Mouse (Mus musculus): ENCODE measurements around the gene Uri1. TPM values are rescaled to one million over a fixed set of nuclear protein-coding genes. Genes with fewer than 3 reads are reported as not detected.

Gene Uri1
- polyA plus RNA-seq, 1 experiment: 16.0 TPM

DNA sequence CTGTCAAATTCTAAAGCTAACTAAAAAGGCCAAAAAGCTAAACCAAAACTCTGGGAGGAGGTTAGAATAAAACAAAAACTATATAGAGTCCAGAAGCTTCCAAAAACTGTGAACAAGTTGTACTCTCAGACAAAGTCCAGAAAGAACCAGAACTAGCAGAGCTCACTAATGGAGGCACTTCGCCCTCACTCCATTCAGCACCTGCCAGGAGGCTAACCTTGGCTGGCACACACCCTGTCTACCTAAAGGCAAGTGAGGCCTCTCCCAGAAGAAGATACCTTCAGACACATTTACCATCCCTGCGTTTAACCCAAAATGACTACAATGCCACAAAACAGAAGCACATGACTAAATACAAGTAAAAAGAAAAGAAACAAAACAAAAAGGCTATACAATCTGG, 20.9 kb downstream of the Uri1 start:
- TF ChIP-seq CTCF (IDR thresholded peaks at IDR 0.05; ENCODE audit: control insufficient read depth, insufficient read depth, low read length) (no peak), POLR2A (IDR thresholded peaks at IDR 0.05; ENCODE audit: borderline replicate concordance, control insufficient read depth, low read depth, low read length) (no peak)
- H3K27ac ChIP-seq (ENCODE audit: control insufficient read depth, insufficient read depth, low read depth, low read length, poor library complexity): no peak overlapping the region
- H3K4me3 ChIP-seq (replicated peaks; ENCODE audit: control insufficient read depth, low read depth, low read length): no peak overlapping the region
- 73% methylated on average over 2 of the region's 2 CpGs for WGBS
- no peaks in the 10 kb centered on the region for H3K4me1 ChIP-seq (ENCODE audit: control insufficient read depth, insufficient read depth, low read length)

DNA sequence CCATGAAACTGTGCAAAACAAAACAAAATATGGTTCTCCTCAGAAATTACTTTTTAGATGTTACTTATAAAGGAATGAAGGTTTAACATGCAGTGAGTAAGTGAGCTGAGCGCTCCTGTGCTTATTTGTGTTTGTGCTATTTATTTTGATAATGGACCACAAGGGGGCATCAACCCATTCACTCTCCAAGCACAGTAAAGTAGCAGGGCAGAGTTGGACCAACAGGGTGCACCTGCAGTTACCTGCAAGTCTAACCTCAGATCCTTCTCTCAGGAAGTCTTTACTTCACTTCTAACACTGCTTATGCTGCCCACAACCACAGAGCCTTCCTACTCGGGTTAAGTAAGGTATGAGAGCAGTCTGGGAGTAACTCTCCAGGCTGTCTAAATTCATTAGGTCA, 23.7 kb downstream of the Uri1 start:
- Histone ChIP-seq H3K4me3 (replicated peaks; ENCODE audit: control insufficient read depth, low read depth, low read length) (no peak overlapping the region), H3K27ac (ENCODE audit: control insufficient read depth, insufficient read depth, low read depth, low read length, poor library complexity) (no peak overlapping the region), H3K4me1 (ENCODE audit: control insufficient read depth, insufficient read depth, low read length) (no peaks in the 10 kb centered on the region)
- 41% methylated on average over 2 of the region's 2 CpGs for WGBS
- TF ChIP-seq CTCF (IDR thresholded peaks at IDR 0.05; ENCODE audit: control insufficient read depth, insufficient read depth, low read length) (no peak), POLR2A (IDR thresholded peaks at IDR 0.05; ENCODE audit: borderline replicate concordance, control insufficient read depth, low read depth, low read length) (no peak)

DNA sequence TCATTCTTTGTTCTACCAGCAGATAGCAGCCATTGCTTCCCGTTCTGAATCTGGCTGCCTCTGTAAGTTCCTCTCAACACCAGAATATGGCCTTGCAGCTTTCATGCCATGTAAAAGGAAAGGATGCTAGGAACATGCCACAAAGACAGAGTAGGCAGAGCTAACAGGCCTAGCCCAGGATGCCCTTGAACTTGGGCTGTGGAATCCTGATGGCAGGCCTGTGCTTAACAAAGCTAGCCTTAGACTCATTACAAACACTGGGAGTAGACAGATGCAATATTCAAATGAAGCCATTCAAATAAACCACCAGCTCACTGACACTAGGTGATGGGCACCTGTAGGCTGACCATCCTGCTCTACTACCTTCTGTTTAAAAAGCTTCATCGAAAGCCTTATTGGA, 30.5 kb downstream of the Uri1 start:
- TF ChIP-seq POLR2A (IDR thresholded peaks at IDR 0.05; ENCODE audit: borderline replicate concordance, control insufficient read depth, low read depth, low read length) (no peak), CTCF (IDR thresholded peaks at IDR 0.05; ENCODE audit: control insufficient read depth, insufficient read depth, low read length) (no peak)
- H3K4me3 ChIP-seq (replicated peaks; ENCODE audit: control insufficient read depth, low read depth, low read length): no peak overlapping the region
- WGBS: 73% methylated on average over 2 of the region's 2 CpGs
- no peak overlapping the region for H3K27ac ChIP-seq (ENCODE audit: control insufficient read depth, insufficient read depth, low read depth, low read length, poor library complexity)
- no peaks in the 10 kb centered on the region for H3K4me1 ChIP-seq (ENCODE audit: control insufficient read depth, insufficient read depth, low read length)

- no peaks in the 10 kb centered on the region for H3K4me1 ChIP-seq (ENCODE audit: control insufficient read depth, insufficient read depth, low read length)
- TF ChIP-seq CTCF (IDR thresholded peaks at IDR 0.05; ENCODE audit: control insufficient read depth, insufficient read depth, low read length) (no peak), POLR2A (IDR thresholded peaks at IDR 0.05; ENCODE audit: borderline replicate concordance, control insufficient read depth, low read depth, low read length) (no peak)
- 61% methylated on average over 5 of the region's 5 CpGs for WGBS
Measured at GRCm38 (mm10) chr7:37984866-37985265, 38.5 kb downstream of the Uri1 start.

DNA sequence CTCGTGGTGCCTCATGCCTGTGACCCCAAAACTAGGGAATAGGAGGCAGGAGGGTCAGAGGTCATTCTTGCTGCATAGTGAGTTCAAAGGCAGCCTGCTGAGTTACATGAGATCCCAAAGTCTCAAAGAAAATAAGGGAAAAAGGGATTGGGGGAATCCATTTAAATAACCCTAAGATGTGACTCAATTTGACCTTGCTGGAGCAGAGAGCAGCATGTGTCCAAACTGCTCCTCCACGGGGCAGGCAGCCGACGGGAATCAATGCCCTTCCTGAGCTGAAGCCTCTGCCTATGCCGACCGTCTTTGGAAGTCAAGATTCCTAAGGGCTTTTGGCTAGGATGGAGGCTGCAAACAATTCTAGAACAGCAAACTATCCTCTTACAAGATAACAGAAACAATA, 39.9 kb downstream of the Uri1 start:
- no peak overlapping the region for H3K27ac ChIP-seq (ENCODE audit: control insufficient read depth, insufficient read depth, low read depth, low read length, poor library complexity)
- no peaks in the 10 kb centered on the region for H3K4me1 ChIP-seq (ENCODE audit: control insufficient read depth, insufficient read depth, low read length)
- TF ChIP-seq POLR2A (IDR thresholded peaks at IDR 0.05; ENCODE audit: borderline replicate concordance, control insufficient read depth, low read depth, low read length) (no peak), CTCF (IDR thresholded peaks at IDR 0.05; ENCODE audit: control insufficient read depth, insufficient read depth, low read length) (no peak)
- H3K4me3 ChIP-seq (replicated peaks; ENCODE audit: control insufficient read depth, low read depth, low read length): no peak overlapping the region
- WGBS: 79% methylated on average over 6 of the region's 6 CpGs

More at GRCm38 (mm10) chr7:37984866-37985265, 38.5 kb downstream of the Uri1 start:
- H3K4me3 ChIP-seq (replicated peaks; ENCODE audit: control insufficient read depth, low read depth, low read length): no peak overlapping the region
- no peak overlapping the region for H3K27ac ChIP-seq (ENCODE audit: control insufficient read depth, insufficient read depth, low read depth, low read length, poor library complexity)

DNA sequence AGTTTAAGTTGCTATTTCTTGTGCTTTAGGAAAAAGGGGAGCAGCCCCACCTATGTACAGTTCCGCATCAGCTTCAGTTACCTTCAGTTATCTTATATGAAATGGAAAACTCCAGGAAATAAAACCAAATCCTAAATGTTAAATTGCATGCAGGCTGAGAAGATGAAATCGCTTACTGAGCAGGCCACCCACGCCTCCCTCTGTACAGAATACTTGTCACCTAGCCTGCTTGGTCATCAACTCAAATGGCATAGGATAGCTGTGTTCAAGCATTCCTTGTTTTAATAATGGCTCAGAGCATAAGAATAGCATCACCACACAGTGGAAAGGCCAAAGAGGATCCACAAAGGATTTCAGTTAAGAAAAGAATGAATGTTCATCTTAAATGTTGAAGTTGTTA, 43.6 kb downstream of the Uri1 start:
- TF ChIP-seq CTCF (IDR thresholded peaks at IDR 0.05; ENCODE audit: control insufficient read depth, insufficient read depth, low read length) (no peak), POLR2A (IDR thresholded peaks at IDR 0.05; ENCODE audit: borderline replicate concordance, control insufficient read depth, low read depth, low read length) (no peak)
- no peak overlapping the region for H3K4me3 ChIP-seq (replicated peaks; ENCODE audit: control insufficient read depth, low read depth, low read length)
- WGBS: 86% methylated on average over 3 of the region's 3 CpGs

GRCm38 (mm10) chr7:37978412-37978811, 44.9 kb downstream of the Uri1 start:
- Histone ChIP-seq H3K27ac (ENCODE audit: control insufficient read depth, insufficient read depth, low read depth, low read length, poor library complexity) (no peak overlapping the region), H3K4me3 (replicated peaks; ENCODE audit: control insufficient read depth, low read depth, low read length) (no peak overlapping the region), H3K4me1 (ENCODE audit: control insufficient read depth, insufficient read depth, low read length) (no peaks in the 10 kb centered on the region)
- WGBS: 64% methylated on average over 4 of the region's 4 CpGs
- TF ChIP-seq CTCF (IDR thresholded peaks at IDR 0.05; ENCODE audit: control insufficient read depth, insufficient read depth, low read length) (no peak), POLR2A (IDR thresholded peaks at IDR 0.05; ENCODE audit: borderline replicate concordance, control insufficient read depth, low read depth, low read length) (no peak)

More for the DNA sequence above, 43.6 kb downstream of the Uri1 start:
- no peak overlapping the region for H3K27ac ChIP-seq (ENCODE audit: control insufficient read depth, insufficient read depth, low read depth, low read length, poor library complexity)
- H3K4me1 ChIP-seq (ENCODE audit: control insufficient read depth, insufficient read depth, low read length): no peaks in the 10 kb centered on the region

- WGBS: 67% methylated on average over 2 of the region's 2 CpGs
- no peaks in the 10 kb centered on the region for H3K4me1 ChIP-seq (ENCODE audit: control insufficient read depth, insufficient read depth, low read length)
Measured at GRCm38 (mm10) chr7:37977676-37978075, 45.7 kb downstream of the Uri1 start.

DNA sequence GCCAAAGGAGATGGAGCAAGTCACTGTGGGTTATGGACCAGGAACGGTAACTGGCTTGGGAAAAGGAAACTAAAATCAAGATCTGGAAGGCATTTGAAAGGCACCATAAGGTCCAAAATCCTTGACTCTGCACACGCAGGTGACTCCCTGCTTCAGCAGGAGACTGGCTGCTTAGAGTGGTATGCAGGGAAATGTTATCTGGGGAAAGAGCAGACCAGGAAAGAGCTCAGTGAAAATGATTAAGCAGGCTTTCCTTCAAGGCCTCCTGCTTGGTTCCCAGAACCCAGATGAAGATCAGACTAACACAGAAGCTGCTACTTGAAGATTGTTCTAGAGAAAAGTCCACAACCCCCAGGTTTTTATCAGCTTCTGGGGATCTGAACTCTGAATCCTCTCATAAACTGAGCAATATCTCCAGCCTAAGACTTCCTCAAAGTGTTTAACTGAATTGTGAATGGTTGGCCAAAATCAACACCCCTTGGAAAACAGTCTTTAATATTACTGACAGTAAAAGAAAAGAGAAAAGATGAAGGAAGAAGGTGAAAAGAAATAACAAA, 50.3 kb downstream of the Uri1 start:
- Histone ChIP-seq H3K4me3 (replicated peaks; ENCODE audit: control insufficient read depth, low read depth, low read length) (no peak overlapping the region), H3K27ac (ENCODE audit: control insufficient read depth, insufficient read depth, low read depth, low read length, poor library complexity) (no peak overlapping the region), H3K4me1 (ENCODE audit: control insufficient read depth, insufficient read depth, low read length) (peaks cover 1% of the 10 kb centered on the region; the same call in 1 of the 2 replicates)
- 78% methylated on average over 2 of the region's 2 CpGs for WGBS
- no peak for TF ChIP-seq CTCF (IDR thresholded peaks at IDR 0.05; ENCODE audit: control insufficient read depth, insufficient read depth, low read length)

More at GRCm38 (mm10) chr7:37977676-37978075, 45.7 kb downstream of the Uri1 start:
- H3K4me3 ChIP-seq (replicated peaks; ENCODE audit: control insufficient read depth, low read depth, low read length): no peak overlapping the region
- TF ChIP-seq POLR2A (IDR thresholded peaks at IDR 0.05; ENCODE audit: borderline replicate concordance, control insufficient read depth, low read depth, low read length) (no peak), CTCF (IDR thresholded peaks at IDR 0.05; ENCODE audit: control insufficient read depth, insufficient read depth, low read length) (no peak)
- H3K27ac ChIP-seq (ENCODE audit: control insufficient read depth, insufficient read depth, low read depth, low read length, poor library complexity): no peak overlapping the region
